Mouse (Mus musculus) testis, postnatal 10 days (tissue): ENCODE data around the gene Ctbs.
"Not testable (repeated sequence)": the region's sequence is repeated elsewhere in the genome, so short reads cannot be mapped to it uniquely, and the experiment has no call there.

Source experiments
- DNase-seq: peaks from one replicate; pipeline ENCODE4 v3.0.0; 2021; ENCODE audit warnings: low spot score

Ctbs gene

GRCm38 (mm10) chr3:146449745-146450250 is at the start of gene Ctbs:
Ctbs (plus strand) TSS chr3:146449795.
- no peak for DNase-seq

- DNase-seq, result no peak
Observed at GRCm38 (mm10) chr3:146403770-146404169, 45.8 kb upstream of the Ctbs start.

DNA sequence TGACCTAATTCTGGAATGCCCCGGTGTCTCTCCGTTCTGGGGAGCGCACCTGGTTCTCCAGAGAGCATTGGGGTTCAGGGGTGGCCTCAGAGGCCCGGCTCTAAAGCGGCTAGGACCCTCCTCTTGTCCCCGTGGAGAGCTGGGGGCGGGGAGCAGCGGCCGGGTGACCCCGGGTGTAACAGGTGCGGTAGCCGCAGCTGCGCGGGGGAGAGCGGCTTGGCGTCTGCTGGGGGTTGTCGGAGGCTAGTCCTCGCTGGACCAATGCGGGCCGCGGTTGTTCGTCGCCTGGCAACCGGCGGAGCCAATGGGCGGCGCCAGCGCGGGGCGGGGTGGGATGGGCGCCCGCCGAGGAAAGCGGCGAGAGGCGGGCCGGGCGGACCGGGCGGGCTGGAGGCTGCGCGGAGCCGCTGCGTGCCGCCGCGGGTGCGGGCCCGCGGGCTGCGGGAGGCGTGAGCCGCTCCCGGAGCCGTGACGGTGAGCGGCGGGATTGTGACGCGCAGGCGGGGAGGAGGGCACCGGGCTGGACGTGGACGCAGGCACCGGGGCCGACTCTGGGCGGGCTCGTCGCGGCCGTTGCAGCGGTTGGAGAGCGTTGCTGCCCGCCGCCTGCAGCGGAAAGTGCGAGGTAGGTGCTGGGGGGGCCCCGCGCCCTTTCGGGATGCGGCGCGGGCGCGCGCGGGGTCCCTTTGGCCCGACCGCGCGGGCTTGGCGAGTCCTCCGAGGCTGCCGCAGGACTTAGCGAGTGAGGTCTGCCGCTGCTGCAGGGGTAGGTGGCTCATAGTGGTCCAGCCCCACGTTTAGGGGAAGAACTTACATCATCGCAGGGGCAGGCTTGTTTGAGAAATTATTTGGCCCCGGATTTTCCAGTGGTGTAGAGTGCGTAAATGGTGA is 45.0 kb upstream of the Ctbs start, which contains the start of gene Ssx2ip:
Gene Ssx2ip (plus strand): TSS at position 332 of the 891 bp plus-strand sequence.
- peak; percentile 100 for DNase-seq

DNA sequence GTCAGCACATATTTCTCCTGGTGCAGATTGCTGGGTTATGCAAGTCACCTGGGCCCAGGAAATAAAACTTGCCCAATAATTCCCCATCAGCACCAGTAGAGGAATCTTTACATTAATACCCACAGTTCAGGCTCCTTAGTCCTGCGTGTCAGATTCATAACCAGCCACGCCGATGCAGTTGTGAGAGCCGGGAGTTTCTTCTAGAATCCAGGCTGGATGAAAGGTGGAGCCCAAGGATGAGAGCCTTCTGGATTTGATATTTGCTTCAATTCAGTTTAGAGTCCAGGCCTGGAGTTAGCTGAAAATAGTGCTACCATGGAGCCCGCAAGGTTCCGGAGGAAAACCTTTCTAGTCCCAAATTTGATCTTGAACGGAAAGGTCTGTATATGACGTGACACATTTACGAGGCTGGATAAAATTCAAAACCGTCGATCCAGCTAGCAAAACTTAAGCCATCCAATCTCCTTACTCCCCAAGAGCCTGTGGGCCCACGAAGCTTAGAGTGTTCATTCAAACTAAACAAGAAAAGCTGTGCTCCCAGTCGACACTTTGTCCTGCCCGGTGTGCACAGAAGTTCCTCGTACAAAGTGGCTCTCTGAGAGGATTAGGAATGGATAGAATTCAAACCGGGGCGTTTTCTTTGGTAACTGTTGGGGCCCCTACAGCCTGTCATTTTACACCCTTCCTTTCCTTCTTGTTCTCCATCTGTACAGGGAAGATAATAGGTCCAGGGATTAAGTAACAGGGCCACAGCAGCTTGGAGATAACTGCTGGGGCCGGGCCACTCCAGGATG is 44.2 kb upstream of the Ctbs start:
- no peak for DNase-seq

DNA sequence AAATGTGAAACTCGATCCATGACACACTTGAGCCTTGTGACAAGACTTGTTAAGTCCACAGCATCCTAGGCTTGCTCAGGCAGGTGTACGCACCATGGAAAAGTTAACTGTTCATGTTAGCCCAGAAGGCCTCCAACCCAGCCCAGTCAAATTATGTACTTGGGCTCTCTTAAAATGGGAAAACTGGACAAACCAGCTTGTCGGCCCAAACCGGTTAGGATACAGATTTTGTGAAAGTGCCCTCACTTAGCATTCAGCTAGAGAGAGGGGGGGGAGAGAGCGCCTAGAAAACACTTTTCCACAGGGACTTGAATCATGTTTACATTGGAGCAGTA is 43.6 kb upstream of the Ctbs start:
- no peak for DNase-seq

DNA sequence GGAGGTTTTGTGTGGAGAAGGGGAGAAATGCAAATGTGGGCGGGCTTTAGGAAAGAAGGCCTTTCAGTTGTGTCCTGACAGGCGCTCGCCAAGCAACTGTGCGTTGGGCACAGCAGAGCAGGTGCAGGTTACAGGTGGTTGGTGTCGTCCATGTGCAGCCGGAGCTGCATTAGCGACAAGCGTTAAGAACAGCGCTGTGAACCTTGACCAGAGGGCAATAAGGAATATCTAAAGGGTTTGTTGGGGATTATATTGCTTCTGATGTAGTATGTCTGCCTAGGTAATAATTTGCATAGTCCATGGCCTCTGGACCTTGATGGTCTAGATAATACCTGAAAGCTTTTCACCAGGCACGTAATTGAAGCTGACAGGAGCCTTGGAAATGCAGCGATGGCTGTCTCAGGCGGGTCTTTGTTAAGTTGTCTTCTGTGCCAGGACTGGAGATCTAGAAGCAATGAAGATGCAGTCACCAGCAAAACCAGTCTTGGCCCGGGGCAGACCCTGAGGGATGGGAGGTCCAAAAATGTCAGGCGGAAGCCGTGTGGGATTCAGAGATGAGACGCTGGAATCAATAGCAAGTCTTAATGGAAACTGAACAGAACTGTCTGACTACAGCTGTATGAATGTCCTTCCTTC is 42.4 kb upstream of the Ctbs start:
- no peak for DNase-seq

GRCm38 (mm10) chr3:146410114-146410513 is 39.5 kb upstream of the Ctbs start:
- DNase-seq, result no peak

DNA sequence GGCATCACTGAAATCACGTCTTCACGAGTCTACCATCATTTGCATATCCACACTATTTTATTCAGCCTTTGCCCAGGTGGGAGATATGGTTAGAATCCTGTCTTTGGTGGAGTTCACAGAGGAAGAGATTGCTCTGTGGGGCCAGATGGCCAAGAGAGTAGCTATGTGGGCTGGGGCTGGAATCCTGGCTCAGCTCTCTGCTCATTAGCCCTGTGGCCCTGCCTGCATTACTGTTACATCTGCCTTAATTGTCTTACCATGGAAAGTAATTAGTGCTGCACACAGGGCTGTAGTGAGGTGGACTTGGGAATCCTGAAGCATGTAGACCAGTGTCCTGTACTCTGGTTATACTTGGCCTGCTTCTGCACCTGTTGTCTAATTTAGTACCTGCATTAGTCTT is 37.6 kb upstream of the Ctbs start:
- DNase-seq, result no peak

- no peak for DNase-seq
Observed at GRCm38 (mm10) chr3:146412480-146412879, 37.1 kb upstream of the Ctbs start.

GRCm38 (mm10) chr3:146413016-146413415 is 36.6 kb upstream of the Ctbs start:
- no peak for DNase-seq

GRCm38 (mm10) chr3:146413992-146414391 is 35.6 kb upstream of the Ctbs start:
- DNase-seq, result no peak

DNA sequence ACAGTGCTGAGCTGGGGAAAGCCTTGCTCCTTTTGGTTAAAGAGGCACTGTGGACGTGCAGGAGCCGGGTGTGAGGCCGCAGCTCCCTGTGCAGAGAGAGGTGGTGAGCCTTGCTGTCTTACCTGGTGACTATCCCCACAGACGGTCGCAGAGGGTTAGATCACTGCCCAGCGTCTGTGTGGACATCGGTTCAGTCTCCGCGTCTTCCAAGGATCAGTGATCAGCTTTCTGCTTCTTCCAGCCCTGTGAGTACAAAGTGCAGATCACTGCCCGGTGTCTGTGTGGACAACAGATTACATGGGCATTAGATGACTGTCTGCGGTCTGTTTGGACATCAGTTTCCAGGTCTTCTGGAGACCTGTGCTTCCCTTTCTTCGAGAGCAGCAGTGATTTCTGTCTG is 35.0 kb upstream of the Ctbs start:
- DNase-seq, result no peak

- no peak for DNase-seq
Observed at GRCm38 (mm10) chr3:146417873-146418272, 31.7 kb upstream of the Ctbs start.

DNA sequence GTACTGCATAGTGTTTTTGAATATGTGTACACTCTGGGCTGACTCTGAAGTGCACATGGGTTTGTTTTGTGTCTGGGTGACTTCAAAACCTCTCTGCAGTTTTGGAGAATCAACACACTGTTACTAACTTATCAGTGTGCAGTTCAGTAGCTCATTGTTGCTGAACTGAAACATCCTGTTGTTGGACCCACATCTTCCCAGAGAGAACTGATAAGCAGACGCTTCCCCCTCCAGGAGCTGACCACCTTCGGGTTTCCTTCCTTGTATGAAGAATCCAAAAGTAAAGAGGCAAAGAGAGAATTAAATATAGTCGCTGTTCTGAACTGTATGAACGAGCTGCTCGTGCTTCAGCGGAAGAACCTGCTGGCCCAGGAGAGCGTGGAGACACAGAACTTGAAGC is 30.7 kb upstream of the Ctbs start:
- no peak for DNase-seq

GRCm38 (mm10) chr3:146419534-146419933 is 30.1 kb upstream of the Ctbs start:
- DNase-seq, result no peak

DNA sequence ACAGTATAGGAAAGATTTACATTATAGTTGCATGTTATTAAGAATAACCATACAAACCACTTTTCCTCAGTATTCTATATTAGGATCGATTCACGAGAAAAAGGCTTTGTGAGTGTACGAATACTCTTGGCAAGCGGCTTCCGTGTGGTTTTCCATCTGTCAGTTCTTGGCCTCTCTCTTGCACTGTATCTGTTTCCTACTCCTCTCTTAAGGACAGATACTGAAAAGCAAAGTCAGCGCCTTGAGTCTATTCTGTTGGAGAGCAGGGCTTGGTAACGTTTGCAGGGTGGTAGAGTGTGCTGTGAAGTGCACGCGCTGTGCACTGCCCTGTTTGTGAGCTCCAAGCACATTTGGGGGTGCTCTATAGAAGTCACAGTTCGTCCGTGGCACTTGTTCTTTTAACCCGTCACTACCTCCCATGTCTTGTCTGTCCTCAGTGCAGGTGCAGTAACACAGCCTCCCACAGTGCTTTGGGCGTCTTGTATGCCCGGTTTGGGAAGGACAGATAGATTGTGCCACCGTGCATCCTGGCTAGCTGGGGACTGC is 29.5 kb upstream of the Ctbs start:
- no peak for DNase-seq

DNA sequence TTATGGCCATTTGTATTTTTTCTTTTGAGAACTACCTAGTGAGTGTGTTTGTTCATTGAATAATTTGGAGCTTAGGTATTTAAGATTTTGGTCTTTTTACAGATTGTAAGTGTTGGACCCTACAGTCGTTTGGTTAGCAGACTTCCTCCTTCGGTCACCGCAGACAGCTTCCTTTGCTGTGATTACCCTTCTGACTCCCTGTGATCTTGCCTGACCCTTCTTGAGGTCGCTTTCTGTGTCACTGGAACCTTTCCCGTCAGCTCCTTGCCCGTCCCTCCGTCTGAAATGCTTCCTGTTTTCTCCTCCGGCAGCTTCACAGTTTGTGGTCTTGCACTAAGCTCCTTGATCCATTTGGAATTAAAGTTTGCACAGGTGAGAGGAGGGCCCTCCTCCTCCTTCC is 27.8 kb upstream of the Ctbs start:
- no peak for DNase-seq

DNA sequence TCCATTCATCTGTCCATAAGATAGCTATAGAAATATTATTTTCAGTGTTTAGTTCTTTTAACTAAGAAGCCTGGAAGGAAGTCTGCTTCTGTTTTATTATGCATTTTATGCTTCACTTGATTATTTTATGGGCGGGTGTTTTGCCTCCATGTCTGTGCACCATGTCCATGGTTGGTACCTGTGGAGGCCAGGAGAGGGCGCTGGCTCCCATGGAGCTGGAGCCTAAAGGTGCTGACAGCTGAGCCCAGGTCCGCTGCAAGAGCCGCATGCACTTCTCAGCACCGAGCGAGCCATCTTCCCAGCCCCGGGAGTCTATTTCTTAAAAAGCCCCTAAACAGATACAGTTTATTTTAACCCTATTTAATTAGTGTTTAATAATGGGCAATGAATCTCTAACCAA is 25.9 kb upstream of the Ctbs start:
- DNase-seq, result no peak

- no peak for DNase-seq
Observed at GRCm38 (mm10) chr3:146424306-146424900, 25.2 kb upstream of the Ctbs start.

DNA sequence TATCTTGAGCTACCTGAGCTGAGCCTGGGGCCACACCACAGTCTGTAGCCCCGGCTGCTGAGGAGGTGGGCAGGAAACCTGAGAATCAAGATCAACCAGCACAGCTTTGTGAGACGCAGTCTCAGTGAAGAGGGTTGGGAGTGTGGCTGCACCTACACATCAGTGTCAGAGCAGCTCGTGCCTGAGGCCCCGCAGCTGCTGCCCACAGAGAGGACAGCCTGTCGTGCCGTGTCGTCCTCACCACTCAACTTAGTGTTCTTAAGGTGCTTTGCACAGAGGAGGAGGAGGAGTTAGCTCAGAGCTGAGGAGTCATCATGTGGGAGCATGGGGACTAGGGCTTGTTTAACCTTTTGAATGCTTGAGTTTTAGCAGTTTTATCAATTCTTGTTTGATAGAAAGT is 23.7 kb upstream of the Ctbs start:
- DNase-seq, result no peak

GRCm38 (mm10) chr3:146426489-146426888 is 23.1 kb upstream of the Ctbs start:
- DNase-seq, result no peak

DNA sequence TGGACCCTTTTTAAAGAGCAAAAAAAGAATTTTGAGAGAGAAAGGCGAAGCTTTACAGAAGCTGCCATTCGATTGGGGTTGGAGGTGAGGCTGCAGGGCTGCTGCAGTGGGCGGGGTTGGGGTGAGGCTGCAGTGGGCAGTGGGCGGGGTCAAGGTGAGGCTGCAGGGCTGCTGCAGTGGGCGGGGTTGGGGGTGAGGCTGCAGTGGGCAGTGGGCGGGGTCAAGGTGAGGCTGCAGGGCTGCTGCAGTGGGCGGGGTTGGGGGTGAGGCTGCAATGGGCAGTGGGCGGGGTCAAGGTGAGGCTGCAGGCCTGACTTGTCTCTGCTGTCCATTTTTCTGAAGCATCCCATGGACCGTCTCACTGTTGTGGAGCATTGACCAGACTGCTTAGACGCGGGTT is 16.5 kb upstream of the Ctbs start:
- DNase-seq, result not testable (repeated sequence)
